Mouse (Mus musculus) thymus, postnatal 25 days (tissue): ENCODE data around the gene Sec24b.

Experiments used
- DNase-seq: peaks from one replicate; pipeline ENCODE4 v3.0.0; 2022

Sec24b gene

DNA sequence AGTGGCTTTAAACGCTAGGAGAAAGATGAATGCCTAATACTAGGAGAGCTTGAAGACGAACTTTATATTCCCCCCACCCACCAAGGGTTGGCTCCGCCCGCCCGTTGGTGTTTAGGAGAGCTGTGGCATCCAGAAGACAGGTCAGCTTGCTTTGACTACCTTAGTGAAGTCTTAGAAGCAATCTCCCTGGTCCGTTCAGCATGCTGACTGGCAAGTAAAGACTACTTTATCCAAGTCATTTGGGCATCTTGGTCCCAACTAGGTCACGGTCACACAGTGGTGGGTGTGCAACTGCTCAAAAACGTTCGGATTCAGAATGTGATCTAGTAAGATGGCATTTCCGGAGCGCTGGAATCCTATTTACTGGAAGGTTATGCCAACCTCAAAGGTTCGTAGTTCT lies at the start of gene Sec24b:
Gene Sec24b, minus strand, starts transcription at position 273 of the 400 bp plus-strand sequence.
- peak; percentile 38 for DNase-seq

DNA sequence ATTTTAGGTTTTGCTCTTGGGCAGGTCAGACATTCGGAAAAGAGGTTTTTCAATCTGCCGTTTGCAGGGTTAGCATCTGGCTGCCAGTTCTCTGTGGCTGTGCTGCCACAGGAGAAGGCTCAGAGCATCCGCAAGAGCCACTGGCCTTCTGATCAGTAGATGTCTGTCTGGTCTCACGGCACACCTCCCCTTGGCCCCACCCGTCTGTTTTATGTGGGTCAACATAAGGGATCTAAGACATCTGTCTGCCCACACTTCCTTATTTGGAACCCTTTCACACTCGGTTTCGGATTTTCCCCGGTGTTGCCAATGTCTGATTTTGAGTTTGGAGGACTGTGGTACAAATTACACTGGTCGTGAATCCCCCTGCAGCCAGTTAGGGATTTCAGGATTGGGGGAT lies 43.1 kb upstream of the Sec24b start:
- DNase-seq: no peak

DNA sequence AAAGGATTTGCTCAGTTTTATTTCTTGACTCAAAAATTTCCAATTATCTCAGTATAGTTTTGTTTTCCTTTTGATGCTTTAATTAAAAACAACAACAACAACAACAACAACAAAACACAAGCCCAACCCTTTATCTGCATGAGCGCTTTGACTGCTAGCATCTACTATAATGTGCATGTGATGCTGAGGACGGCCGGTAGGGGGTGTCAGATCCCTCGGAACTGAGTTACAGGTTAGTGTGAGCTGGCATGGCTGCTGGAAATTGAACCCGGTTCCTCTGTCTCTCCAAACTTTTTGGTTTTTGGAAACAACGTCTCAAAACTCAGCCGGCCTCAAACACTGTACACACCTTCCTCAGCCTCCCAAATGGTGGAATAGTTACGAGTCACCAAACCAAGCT lies 42.1 kb upstream of the Sec24b start:
- DNase-seq: peak; percentile 36

DNA sequence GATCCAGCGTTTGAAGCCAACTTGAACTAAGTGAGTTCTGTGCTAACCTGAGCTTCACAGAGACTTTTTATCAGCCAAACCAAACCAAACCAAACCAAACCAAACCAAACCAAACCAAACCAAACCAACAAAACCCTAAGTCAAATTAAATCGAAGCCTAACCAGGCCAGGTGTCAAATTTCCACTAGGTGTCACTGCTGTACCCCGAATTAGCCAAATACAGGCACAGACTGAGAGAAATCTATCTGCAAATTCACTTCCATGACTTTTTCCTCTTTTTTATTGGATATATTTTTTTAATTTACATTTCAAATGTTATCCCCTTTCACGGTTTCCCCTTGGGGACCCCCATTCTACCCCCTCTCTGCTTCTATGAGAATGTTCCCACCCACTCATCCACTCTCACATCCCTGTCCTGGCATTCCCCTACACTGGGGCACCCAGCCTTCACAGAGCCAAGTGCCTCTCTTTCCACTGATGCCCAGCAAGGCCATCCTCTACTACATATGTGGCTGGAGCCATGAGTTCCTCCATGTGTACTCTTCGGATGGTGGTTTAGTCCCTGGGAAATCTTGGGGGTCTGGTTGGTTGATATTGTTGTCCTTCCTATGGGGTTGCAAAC lies 33.9 kb upstream of the Sec24b start:
- DNase-seq: peak; percentile 15

DNA sequence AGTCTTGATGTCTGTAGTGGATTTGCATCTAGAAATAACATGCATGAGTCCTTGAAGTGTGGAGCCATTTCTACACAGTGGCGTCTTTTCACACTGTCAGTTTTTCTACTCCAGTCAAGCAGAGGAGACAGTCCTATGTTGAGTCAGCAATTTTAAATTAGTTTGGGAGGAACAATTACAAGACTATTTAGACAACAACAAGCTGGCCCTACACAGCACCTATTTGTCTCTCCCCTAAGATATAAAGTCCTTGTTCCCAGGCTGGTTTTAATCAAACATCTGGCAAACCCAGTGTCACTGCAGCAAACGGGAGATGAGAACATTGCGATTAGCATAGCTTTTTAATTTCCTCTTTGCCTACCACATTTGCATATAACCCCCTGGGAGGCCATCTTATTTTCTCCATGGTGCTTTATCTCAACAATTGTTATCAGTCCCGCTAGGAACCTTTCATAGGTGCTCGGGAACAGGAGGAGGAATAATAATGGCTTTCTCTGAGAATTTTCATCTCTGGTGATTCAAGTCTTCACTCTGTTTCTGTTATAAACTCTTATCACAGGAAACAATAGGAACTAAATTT lies 32.9 kb upstream of the Sec24b start:
- no peak for DNase-seq

GRCm38 (mm10) chr3:130090460-130090859 lies 29.1 kb upstream of the Sec24b start:
- DNase-seq: no peak

DNA sequence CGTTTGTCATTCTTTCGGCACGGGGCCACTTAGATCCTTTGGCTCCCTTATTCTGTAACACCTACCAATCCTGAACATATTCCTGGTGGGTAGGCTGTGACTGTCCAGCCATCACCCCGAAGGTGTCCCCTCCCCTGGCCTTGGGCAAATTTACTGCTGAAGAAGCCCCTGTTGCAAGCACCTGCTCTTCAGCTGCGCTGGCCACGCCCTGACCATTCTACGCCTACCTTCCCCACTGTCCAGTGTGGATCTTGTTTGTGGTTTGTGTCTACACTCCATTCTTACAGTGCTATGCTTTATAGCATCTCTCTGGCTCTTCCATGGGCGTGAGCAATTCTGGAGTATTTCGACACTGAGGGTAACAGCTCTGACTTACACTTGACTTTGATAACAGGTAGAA lies 27.3 kb upstream of the Sec24b start:
- no peak for DNase-seq

DNA sequence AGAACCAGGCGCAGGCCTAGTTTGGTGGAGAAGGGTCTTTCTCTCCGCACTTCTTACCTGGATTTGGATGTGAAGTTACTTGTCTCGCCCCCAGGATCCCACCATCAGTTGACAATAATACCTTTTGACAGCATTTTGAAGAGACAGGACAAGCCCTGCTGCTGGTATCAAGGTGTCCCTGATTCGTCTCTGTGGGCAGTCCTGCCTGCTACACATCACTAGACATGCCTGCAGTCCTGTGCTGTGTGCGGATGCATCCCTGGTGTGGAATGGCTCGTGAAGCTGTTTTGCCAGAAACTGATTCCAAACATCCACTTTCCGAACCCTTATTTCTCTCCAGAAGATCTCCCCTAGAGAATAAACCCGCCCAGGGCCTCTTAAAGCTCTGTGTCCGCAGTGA lies 26.1 kb upstream of the Sec24b start:
- DNase-seq: no peak

- no peak for DNase-seq
Measured at GRCm38 (mm10) chr3:130086372-130087080, 25.2 kb upstream of the Sec24b start.

DNA sequence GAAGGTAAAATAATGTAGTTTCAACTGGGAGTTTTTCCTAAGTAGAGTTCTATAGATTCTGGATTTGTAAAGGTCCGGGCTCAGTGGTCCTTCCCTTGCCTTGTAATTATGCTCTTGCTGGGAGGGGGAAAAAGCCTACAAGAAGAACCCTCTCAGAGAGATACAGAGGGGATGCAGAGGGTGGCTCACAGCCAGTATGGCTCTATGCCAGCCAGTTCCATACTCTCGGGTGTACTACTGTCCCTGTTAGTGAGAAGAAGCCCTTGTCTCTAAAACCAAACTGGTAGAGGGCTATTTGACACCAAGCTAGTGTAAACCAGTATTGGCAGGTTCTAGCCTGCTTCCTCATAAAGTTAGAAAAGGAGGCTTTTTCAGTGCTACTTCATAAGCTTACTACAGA lies 22.0 kb upstream of the Sec24b start:
- no peak for DNase-seq

- no peak for DNase-seq
Measured at GRCm38 (mm10) chr3:130080666-130081065, 19.3 kb upstream of the Sec24b start.

GRCm38 (mm10) chr3:130079794-130080193 lies 18.4 kb upstream of the Sec24b start:
- DNase-seq: peak; percentile 64

DNA sequence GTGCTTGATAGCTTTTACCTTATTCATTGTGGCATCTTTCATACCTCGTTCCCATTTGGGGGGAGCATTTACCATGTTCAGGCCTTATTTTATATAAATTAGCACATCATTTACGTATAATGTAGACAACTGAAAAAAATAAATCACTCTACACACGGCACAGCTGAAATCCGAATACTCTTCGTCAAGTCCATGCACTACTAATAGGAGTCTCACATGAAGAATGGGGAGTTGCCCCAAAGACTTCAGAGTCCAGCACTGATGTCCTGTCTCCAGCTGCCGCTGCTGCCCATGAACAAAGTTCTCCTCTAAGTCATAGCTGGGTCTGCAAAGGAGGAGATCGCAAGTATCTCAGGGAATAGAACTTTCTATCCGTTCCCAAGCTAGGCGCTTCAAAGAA lies 15.9 kb upstream of the Sec24b start:
- DNase-seq: no peak

DNA sequence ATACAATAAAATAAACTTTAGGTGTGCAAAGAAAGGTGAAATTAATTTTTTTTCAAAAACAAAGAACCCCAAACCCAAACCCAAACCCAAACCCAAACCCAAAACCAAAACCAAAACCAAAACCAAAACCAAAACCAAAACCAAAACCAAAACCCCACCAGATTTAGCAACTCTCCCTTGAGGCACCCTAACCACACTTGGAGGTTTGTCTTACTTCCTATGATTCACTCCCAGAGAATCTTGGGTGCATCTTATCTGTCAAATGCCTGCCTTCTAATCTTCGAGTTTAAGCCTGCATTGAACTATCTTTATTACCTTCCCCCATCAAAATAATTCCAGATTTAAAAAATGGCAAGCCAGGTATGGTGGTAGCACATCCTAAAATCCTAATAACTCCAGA lies 14.4 kb upstream of the Sec24b start:
- DNase-seq: no peak

- DNase-seq: no peak
Measured at GRCm38 (mm10) chr3:130073085-130073484, 11.7 kb upstream of the Sec24b start.

- no peak for DNase-seq
Measured at GRCm38 (mm10) chr3:130071918-130072317, 10.6 kb upstream of the Sec24b start.

DNA sequence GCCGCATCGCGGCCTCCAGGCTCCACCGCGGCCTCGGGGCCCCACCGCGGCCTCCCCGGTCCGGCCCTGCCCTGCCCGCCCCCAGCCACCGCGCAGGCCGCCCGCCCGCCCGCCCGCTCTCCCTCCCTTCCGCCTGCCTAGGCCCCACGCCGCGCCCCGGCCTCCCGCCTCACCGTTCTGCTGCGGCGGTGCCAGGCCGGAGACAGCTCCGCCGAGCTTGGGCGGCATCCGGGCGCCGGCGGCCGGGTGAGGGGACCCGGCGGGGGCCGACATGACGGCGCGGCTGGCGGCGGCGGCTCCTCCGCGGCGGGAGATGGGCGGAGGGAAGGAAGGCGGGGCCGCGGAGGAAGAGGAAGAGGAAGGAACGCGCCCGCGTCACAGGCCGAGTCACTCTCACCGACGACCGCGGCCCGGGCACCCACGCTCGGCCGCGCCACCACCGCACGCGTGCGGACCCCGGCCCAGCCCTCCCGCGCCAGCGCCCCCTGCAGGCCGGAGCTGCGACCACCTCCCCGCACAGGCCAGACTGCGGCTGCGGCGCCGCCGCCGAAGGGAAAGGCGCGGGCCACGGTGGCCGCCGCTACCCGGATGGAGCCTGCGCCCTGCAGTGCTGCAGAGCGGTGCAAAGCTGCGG lies 840 bp downstream of the Sec24b start:
- DNase-seq: peak; percentile 86

DNA sequence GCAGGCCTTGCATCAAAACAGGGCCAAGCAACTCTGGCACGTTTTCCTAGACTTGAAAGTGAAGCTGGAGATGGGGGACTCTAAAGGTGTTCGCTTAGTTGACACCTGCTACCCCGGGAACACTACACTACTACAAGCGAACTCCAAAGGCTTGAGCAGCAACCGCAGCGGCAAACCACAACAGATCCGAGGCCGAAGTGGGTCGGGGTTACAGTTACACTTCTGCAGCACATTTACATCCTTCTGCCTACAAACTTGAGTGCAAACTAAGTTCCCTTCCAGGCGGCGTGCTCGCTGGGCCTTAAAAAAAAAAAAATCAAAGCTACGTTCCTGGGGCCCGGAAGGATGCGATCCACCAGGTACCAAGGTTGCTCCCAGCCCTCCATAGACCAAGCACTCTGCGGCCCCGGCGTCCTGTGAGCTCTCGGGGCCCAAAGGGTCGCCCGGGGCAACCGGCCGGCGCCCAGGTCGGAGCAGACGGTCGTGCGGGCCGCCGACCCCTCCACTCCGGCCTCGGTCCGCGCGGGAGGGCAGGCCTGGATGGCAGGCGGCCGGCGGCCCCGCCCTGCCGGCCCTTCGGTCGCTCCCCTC lies 1.5 kb downstream of the Sec24b start:
- peak; percentile 82 for DNase-seq

- no peak for DNase-seq
Measured at GRCm38 (mm10) chr3:130058488-130058887, 2.9 kb downstream of the Sec24b start.

DNA sequence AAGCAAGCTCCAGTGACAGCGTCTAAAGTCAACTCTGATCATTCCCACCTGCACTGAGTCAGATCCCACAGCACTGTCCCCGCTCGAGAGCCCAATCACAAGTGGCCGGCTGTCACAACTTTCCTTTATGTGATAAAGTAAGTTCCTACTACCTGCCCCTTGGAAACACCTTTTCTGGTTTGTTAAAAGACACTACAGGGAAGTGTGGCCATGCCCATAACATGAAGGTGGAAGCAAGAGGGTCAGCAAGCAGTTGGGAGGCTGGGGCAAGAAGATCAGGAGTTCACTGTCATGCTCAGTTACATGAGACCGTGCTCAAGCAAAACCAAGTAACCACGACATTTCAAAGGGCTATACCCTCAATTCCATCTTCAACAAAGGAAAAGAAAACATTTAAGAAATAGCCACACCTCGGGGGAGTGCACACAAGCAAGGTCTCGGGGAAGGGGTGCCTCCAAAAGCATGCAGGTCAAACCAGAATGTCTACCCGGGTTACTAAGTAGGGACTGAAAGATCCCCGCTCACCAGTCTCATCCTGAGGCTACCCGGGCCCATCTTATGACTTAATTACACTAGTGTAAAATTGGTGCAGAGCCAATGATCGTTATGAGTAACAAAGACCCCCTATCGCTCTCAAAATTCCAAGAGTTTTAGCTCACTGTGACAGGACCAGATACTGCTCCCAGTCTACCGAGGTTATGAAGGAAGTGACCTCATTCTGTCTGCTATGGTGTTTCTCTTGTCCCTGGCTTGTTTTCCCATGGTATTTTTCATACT lies 3.6 kb downstream of the Sec24b start:
- no peak for DNase-seq

GRCm38 (mm10) chr3:130055416-130056385 lies 5.7 kb downstream of the Sec24b start:
- no peak for DNase-seq

DNA sequence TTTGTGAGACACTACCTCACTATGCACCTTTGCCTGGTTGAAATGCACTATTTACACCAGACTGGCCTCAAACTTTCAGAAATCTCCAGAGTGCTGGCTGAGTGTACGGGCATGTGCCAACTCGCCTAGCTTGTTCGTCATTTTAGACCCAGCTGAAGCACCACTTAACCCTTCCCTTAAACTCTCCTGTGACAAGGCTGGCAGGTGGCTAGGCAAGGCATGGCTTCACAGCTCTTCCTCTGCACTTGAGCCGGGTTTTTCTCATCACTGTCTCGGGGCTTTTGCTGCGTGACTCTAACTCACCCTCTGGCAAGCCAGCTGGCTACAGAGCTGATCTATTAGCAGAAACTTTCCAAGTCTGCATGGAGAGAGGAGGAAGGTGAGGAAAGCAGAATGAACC lies 6.8 kb downstream of the Sec24b start:
- DNase-seq: no peak
